Mouse (Mus musculus): ENCODE measurements around the gene Aff3.
"Not testable (repeated sequence)": the region's sequence is repeated elsewhere in the genome, so short reads cannot be mapped to it uniquely, and the experiment has no call there.

Aff3 gene

DNA sequence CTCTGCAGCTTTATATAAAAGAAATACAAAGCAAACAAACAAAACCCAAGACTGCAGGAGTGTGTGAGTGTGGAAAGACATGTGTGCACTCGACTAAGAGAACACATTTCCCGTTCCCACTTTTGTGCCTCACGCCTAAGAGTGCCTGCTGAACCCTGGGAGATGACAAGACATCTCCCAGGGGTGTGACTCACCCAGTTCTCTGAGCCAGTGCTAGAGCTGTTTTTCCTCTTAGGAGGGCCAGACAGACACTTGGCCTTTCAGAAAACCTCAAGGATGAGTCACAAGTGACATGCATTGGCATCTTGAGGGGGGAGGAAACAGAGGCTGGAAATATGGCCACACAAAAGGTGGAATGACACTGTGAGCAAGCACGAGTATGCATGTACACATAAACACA is 227.1 kb downstream of the Aff3 start:
- no peak for DNase-seq (ENCODE audit: low spot score)

DNA sequence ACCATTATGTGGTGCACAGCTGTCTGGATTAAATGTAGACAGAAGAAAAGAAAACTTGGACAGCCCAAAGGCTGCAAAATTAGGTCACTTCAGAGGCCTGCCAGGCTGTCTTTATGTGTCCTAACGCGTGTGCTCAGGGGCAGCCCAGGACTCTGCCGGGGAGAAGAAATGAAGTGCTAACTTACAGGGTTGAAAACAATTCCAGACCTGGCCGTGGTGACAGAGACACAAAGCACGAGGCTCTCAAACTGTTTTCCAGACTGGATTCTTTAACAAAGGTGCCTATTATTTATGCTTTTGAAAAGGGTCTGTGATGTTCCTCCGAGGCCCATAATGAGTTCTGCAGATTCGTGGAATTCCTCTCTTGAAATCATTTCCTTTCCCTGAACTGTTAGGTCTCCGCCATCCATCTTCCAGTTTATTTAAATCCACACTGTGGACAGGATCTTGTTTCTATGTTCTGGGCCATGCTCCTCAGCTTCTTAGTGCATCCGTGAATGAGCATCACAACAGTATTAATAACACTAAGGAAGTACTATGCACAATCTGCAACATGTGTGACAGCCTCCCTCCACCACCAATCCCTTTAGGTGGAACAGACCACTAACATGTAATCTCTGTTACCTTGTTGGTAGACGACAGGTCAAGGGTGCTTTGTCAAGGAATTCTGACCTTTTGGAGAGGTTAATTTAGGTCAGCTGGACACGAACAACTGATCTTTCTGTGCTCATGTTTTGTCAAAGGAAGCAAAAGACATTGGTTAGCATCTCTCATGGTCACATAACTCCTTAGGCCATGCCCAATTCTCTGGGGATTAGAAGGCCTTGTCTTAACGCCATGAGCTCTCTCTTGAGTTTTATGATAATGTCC is 228.0 kb downstream of the Aff3 start:
- no peak for DNase-seq (ENCODE audit: low spot score)

DNA sequence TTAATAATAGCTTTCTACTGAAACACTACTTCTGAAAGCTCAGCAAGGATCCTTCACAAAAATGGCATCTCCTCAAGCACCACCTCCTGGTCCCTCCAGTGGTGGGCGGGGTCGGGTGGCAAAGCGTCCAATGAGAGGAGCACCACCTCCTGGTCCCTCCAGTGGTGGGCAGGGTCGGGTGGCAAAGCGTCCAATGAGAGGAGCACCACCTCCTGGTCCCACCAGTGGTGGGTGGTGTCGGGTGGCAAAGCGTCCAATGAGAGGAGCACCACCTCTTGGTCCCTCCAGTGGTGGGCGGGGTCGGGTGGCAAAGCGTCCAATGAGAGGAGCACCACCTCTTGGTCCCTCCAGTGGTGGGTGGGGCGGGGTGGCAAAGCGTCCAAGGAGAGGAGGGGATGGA is 234.4 kb downstream of the Aff3 start:
- DNase-seq (ENCODE audit: low spot score) = not testable (repeated sequence)

DNA sequence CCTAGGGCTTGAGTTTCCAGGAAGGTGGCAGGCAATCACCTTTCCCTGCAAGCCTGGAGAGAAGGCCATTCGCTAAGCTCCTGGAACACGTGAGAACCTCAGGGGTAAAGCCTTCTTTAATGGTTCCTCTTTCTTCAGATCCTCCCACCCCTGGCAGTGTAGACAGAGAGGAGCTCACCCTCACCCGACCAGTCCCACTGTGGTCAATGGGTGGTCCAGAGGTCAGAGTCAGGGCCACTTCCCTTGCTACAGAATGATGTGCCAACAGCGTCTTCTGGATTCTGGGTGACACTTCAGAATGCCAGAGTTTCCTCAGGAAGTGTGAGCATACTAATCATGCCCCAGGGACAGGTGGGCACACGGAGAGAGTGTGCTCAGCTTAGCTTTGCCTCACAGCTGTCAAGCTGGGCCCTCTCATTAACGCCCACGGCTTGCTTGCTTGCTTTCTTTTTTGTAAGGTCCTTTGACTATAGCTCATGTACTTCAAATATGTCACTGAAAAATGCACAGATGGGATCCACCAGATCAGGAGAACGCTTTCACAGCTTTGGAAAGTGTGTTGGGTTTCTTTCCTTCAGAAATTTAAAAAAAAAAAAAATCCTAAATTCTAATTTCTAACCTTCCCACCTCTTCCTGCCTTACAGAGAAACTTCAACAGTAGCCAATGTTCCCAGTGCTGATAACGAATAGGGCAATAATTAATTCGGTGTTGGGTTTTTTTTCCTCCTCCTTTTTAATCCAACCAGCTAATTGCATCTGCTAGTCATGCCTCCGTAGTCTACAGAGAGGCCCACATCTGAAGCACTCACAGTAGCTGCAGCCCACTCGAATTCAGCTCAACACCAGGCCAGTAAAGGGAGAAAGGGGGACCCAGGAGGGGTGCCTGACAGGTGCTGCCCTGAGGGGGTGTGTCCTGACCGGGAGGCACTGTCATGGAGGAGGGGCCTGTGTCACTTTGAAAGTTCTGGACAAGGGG is 235.8 kb downstream of the Aff3 start:
- no peak for DNase-seq (ENCODE audit: low spot score)

DNA sequence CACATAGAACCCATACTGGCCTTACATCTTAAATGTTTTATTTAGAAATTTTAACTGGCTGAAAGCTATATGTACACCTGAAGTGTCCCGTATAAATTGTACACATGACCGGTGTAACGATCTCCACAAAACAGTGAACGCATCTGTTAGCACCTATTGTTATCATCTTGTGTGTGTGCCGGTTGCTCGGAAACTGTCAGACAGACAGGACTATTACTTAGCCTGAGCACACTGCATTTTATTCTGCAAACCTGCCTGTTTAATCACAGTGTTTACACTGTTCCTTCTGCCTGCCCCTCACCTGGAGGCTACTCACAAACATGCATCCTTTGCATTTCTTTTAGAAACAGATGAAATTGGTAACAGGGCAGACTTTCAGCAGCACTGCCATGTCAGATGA is 241.8 kb downstream of the Aff3 start:
- DNase-seq (ENCODE audit: low spot score) = no peak

DNA sequence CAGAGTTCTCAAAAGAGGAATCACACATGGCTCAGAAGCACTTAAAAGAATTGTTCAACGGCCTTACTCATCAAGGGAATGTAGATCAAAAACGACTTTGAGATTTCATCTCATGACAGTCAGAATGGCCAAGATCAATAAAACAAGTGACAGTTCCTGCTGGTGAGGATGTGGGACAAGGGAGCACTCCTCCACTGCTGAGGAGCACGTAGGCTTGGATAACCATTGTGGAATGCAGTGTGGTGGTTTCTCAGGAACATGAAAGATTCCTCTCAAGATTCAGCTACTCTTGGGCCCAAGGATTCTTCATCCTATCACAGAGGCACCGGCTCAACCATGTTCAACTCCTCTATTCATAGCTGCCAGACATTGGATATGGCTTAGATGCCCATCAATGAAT is 245.4 kb downstream of the Aff3 start:
- no peak for DNase-seq (ENCODE audit: low spot score)

DNA sequence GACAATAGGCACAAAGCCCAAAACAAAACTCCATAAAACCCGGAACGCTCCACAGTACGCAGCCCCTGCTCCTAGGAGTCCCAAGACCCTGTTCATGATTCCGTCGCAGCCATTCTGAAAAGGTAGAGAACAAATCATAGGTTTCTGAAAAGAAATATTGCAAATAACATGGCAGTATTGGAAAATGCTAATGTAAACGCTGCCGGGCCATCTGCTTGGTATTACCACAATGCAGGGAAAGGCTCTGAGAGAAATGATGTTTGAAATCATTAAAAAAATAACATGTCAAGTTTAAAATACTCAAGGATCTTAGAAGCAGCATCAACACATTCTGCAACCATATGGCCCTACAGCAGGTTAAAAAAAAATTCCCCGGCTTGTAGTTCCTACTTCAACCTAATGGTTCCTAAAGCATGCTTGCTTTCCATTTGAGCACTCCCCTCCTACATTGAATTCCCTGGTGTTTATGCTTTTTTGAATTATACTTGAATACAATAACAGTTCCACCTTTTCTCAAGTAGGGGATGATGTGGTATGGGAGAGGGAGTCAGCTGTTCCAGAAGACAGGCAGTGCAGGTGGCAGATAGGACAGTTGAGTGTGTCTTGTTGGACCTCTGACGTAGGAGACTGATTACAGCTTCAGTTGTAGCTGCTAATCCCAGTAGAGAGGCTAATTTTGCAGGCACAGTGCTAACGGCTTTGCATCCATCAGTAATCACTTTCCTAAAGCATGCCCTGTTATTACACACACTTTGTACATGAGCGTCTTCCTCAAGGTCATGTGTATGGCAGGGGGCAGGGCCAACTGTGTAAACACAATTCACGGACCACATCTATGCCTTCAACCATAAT is 246.3 kb downstream of the Aff3 start:
- DNase-seq (ENCODE audit: low spot score) = no peak

DNA sequence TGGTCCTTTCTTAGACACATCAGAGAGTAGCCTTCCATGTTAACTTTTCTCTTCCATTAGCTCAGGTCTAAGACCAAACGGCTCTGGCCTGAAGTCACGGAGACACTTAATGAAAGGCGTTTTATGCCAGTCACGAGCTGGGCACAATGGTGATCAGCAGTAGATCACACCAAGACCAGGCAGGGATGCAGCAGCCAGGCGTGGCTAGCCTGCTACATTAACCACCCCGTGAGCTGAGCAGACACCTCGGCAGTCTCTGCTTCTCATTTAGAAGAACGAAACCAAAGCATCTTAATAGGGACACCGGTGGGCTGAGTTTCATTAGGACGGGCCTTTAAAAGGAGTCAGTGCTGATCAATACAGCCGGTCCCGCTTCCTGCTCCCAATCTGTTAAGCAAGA is 247.6 kb downstream of the Aff3 start:
- no peak for DNase-seq (ENCODE audit: low spot score)

DNA sequence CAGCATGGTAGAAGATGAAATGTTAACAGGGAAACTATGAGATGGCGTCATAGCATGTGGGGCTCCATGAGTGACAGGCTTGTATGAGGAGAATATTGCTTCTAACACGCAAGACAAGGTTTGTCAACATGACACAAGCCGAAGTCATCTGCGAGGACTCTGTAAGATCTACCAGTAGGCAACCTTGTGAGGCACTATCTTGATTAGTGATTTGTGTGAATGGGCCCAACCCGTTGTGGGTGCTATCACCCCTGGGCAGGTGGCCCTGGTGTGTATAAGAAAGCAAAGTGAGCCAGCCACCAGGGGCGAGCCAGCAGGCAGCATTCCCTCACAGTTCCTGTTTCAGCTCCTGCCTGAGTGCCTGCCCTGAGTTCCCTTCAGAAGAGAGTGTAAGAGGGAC is 249.2 kb downstream of the Aff3 start:
- no peak for DNase-seq (ENCODE audit: low spot score)

DNA sequence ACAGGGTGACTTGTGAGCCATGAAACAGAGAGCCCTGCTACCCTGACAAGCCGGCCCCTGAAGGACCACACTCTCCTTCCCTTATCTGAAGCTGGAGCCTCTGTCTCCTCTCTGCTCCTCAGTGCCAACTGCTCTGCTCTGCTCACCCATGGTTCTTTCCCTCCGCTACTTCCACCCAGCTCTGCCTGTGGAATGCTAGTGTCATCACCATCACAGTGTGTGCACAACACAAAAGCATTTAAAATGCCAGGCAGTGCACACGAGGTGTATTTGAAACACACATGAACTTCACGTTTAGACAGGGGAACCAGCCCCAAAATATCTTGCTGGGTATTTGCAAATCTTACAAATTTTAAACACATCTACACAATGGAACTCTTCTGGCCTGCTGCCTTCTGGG is 253.6 kb downstream of the Aff3 start:
- DNase-seq (ENCODE audit: low spot score) = no peak

DNA sequence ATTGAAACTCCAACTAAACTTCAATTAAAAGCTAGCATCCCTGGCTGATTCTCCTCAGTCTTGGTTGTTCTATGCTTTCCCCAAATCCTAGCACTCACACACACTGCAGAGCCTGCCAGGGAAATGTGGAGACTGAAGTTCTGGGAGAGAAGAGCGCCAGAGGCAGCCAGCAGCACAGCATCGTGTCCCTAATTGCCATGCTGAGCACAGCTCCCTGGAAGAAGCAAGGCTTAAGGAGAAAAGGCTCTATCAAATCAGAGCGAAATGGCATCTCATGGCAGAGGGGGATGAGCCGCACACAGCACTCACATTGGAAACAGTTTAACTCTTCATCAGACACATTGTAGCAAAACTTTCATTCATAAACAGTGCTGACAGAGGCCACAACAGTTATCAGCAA is 254.3 kb downstream of the Aff3 start:
- DNase-seq (ENCODE audit: low spot score) = no peak

DNA sequence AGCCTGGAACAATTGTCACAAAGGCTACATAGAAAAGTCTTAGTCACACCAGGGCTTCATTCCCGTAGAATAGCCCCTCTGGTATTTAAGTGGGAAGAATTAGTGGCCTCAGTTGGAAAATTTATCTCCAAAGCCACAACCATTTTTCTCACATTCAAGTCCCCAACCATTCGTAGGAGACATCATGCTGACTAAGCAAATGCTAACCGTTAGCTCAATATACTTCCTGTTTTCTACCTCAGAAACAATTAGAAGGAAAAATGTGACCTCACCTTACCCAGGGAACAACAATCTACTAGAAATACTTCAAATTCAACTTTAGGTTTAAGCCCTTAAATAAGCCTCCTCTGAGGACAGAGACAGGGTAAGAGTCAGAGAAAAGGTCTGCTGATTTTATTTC is 256.5 kb downstream of the Aff3 start:
- no peak for DNase-seq (ENCODE audit: low spot score)

DNA sequence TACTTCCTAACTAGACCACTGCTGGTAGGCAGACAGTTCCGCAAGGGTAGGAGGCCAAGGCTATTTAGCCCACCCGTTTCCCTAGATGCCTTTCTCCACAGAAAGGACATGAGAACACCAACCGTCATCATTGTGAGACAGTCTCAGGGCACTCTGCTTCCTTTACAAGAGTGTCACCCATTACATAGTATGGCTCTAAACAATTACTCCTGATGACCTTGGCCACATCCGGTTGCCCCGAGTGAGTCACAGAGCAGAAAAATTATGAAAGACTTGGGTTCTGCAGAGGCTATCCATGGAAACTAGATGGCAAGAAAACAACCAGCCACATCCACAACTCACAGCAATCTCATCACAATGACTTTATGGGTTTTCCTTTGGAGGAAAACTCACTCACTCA is 261.0 kb downstream of the Aff3 start:
- DNase-seq (ENCODE audit: low spot score) = no peak

DNA sequence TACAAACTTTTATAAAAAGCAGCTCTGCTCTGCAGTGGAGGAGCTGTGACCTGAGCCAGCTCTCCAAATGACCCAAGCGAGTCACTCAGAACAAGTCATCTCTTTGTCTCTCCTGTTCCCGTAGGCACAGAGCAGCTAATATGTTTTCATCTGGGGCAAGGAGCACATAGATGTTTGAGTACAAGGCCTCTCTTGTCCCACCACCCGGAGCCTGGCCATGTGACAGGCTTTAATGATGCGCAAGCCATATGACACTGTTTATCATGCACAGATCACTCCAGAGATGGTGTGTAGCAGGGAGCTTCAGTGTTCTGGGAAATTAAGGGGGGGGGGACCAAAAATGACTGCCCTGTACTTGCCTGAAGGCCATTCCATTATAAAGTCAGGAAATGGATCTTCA is 262.9 kb downstream of the Aff3 start:
- no peak for DNase-seq (ENCODE audit: low spot score)

DNA sequence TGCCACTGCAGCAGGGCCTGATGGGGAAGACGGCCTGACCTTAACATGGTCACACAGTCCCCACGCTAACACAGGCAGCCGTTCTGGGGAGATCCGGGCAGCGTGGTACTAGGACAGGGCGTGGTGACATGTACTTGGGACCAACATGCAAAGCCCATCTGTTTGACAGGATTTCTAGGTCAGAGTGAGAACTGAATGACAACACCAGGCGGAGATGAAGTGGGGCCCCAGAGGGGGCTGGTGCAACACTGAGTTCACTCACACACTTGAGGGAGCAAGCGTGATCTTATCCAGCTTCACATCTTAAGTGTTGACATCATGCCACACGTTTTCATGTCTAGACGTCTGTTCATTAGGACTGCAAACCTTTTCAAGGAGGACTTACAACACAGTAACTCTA is 265.5 kb downstream of the Aff3 start:
- no peak for DNase-seq (ENCODE audit: low spot score)

DNA sequence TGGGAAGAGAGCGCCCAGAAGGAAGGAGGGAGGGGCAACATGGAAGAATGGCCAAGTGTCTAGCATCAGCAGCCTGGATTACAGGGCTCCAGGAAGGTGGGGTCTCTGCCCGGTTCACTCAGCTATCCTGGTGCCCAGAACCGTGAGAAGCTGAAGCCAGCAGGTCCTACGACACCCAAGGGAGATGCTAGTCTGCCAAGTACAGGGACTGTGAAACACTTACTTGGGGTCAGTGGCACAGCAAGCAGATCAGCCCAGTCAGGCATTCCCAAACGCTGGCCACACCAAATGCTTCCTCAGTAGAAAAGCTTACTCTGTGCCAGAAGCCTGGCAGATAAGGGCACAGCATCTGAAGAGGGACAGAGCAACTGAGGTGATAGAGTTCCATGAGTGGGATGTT is 266.2 kb downstream of the Aff3 start:
- DNase-seq (ENCODE audit: low spot score) = no peak

DNA sequence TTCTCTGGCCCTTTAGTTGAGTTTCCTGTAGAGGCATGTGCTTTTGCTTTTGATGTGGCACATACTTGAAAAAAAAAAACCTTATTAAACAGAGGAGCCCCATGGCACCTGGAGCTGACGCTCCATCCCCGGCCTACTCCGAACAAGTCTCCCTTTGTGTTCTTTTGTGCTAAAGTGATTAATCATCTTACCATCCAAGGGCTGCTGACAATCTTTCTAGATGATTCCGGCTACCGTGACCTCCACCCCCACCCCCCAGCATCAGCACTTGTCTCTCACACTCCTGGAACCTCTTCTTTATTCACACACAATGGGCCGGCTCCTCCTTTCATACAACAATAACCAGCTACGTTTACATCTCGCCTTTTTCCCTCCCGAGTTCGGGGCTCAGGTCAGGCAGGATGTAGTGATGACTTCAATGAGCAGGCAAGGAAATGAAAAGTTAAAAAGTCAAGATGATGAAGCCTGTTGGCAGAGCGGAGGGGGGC is 269.5 kb downstream of the Aff3 start:
- no peak for DNase-seq (ENCODE audit: low spot score)

DNA sequence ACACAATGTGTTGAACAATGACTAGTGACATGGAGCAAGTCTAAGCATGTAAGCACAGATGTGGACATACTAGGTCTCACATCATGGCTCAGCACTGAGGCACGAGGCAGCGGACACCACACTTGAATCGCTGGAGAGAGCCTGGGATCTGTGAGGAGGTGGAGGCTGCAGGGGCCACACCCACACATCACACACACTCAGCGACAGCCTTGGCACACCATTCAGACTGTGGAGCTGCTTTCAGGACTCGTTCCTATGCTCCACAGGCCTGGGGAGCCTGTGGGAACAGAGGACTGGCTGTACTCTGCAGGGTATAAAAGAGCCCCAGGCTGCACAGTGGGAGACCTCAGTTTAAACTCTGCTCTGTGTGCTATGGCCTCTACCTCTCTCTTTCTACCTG is 270.3 kb downstream of the Aff3 start:
- DNase-seq (ENCODE audit: low spot score) = no peak

DNA sequence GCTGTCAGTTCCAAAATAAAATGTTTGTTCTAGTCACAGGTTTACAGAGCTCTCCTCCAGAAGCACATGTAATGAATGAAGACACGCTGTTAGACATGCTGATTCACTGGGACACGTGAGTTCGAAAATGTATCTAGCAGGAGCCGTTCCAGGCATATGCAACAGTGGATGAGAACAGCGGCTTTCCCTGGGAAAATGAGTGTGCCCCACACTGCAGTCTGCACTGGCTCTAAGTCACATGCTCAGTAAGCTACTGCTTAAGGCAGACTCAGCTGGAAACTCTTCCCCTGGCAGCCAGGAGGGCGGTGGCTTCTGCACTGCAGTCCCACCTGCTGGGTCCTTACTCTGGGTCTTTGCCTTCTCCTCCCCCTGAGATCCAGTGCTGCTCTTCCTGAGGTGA is 271.2 kb downstream of the Aff3 start:
- DNase-seq (ENCODE audit: low spot score) = no peak

DNA sequence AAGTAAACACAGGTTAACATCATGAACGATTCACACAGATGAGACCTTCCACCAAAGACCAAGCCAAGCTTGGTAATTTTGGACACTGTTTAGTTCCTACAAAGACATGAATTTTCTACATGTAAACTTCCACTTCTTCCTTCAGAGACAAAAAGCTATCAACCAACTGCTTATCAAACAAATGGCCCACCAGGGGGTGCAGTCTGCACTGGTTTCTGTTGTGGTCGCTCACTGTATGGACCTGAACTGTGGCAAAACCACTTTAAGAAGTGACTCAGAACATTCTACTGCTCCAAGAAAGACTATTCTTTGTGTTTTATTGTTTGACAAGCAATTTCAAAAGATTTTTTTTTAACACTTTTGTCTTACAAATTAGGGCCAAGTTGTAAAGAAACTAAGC is 271.8 kb downstream of the Aff3 start:
- no peak for DNase-seq (ENCODE audit: low spot score)

DNA sequence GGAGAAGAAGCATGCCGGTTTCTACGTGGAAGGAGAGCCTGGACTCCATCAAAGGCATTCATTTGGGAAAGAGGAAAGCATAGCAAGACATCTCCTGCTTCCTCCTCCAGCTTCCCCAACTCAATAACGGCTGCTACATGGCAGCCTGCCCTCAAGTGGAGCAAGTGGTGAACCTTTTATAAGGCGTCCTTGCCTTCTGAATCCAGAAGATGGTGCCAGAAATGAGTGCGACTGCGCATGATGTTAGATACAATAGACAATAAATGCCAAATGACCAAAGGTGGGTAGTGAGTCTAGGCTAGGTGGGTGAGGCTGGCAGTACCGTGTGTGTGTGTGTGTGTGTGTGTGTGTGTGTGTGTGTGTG is 273.9 kb downstream of the Aff3 start:
- no peak for DNase-seq (ENCODE audit: low spot score)

DNA sequence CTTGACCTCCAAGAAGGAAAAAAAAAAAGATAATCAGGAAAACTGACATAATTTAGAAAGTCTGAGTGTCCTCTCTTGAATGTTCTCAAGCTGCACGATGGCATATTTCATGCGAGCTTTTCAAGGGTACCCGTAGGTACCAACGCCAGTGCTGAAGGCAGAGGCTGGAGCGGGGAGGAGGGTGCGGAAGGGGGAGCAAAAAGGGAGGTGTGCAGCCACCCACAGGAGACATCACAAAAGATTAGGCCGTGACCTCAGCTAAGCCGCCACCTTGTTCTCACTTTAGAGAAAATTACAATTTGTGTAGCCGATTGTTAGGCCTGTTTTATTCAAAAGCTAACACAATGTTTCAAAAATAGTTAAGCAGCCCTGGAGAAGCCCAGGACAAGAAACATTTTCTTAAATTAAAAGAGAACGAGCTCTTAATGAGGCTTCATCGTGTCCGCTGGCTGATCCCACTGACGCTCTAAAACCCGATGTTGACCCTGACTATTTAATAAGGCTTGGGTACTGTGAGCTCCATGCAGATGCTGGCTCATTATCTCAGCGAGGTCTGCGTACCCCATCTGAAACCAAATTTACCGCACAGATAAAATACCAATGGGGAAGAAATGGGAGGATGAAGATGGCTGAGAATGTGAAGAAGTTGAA is 274.4 kb downstream of the Aff3 start:
- no peak for DNase-seq (ENCODE audit: low spot score)

Measured in MN1 (cell line).